Mouse (Mus musculus) erythroblast, adult 5-6 weeks (primary cell): ENCODE data around the gene Mreg. TPM values are rescaled to one million over a fixed set of nuclear protein-coding genes. Genes with fewer than 3 reads are reported as not detected.

Experiments
- ATAC-seq: replicated peaks from 2 replicates; pipeline ENCODE4 v1.8.0; 2016; ENCODE audit warnings: moderate number of reproducible peaks, mild to moderate bottlenecking, moderate TSS enrichment, inconsistent platforms; ENCODE audit not compliant: poor library complexity, low FRiP score, severe bottlenecking
- total RNA-seq, 2 experiments: library from RNA; stranded (forward) in 1 of 2; stranded (reverse) in 1 of 2; fragments of 150-400 nt in 1 of 2; fragments of 200-764, 138-1000 nt in 1 of 2; gene quantifications; 2 replicates each; pipeline versions ENCODE4 v1.2.3 to v1.2.4; 2015 to 2017; ENCODE audit warnings: low replicate concordance in 2 of 2

The Mreg gene
- total RNA-seq, 2 experiments from 2014 or later: not detected

DNA sequence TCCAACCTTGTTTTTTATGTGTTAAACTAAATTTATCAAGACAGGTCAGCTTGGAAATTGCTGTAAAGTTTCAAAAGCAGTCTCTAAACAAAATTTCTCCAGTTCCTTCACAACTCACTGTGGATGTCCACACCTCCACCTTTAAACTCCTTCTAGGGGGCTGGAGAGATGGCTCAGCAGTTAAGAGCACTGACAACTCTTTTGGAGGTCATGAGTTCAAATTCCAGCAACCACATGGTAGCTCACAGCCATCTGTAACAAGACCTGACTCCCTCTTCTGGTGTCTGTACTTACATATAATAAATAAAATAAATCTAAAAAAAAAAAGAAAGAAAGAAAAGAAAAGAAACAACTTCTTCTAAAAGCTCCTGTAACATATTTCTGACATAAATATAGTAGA, 67.1 kb downstream of the Mreg start:
- ATAC-seq: no peak

DNA sequence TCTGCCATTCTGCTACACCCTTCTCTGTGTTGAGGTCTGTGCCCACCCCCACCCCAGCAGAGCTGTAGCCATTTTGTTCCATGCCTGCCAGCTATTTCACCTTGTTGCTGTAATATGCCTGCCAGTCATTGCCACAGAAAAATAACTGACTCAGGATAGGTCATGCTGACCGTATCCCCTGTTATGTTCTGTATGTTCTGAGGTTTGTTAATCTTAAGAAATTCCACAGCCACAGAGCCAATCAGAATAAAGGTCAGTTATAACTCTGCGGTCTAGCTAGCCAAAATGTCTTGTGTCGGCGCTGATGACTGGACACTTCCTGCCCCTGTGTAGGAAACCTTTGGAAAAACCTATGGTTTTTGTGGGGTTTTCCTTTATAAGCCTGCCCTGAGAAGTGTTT, 67.7 kb downstream of the Mreg start:
- no peak for ATAC-seq

DNA sequence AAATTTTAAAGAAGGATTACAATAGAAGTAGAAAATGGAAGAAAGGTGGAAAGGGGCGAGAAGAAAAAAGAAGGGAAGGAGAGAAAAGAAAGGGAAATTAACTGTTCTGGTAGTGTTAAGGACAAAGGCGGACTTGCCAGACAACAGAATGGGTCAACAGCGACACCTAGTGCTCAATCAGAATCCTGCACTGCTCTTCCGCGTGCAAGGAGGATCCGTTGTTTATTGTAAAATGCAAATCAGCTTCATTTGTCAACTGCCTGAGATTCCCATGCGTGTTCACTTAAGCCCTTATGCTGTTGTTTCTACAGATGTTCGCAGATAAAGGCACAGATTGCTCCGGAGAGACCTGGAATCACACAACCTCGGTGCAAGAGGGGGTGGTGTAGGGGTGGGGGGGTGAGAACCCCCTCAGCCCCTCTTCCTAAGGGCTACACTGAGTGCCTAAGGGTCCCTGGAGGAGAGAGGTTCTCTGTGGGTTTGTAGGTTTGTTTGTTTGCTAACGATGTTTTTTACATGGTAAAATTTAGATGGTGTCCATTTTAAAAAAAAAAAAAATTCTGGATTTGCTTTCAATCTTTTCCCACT, 70.1 kb downstream of the Mreg start:
- peak; percentile 70; the same call in 1 of the 2 replicates for ATAC-seq

DNA sequence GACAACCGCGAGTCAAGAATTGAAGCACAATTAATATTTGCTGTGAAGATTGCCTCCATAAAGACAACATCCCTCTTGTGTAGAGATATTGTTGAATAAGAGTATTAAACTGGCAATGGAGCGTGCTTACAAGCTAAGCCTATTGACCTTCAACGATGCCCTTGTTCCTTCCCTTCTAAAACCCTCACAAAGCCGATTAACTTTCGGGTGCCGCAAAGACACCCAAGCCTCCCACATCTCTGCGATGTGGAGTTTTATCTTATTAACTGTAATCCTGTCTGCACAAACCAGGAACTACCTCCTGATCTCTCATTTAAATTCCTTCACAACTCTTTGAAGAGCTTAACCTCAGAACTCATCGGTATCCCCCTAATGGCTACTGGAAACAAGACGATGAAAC, 76.0 kb downstream of the Mreg start:
- no peak for ATAC-seq

DNA sequence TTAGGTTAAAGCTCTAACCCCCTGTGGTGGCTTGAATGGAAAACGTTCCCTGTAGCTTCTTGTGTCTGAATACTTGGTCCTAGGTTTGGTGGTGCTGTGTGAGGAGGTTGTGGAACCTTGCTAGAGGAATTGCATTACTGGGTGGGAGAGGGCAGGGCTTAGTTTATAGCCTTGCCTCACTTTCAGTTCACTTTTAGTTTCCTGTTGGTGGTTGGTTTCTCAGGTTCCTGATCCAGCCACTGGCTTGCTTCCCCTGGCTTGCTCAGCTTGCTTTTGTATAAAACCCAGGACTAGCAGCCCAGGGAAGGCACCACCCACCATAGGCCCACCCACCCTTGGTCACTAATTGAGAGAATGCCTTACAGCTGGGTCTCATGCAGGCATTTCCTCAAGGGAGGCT, 77.6 kb downstream of the Mreg start:
- no peak for ATAC-seq

DNA sequence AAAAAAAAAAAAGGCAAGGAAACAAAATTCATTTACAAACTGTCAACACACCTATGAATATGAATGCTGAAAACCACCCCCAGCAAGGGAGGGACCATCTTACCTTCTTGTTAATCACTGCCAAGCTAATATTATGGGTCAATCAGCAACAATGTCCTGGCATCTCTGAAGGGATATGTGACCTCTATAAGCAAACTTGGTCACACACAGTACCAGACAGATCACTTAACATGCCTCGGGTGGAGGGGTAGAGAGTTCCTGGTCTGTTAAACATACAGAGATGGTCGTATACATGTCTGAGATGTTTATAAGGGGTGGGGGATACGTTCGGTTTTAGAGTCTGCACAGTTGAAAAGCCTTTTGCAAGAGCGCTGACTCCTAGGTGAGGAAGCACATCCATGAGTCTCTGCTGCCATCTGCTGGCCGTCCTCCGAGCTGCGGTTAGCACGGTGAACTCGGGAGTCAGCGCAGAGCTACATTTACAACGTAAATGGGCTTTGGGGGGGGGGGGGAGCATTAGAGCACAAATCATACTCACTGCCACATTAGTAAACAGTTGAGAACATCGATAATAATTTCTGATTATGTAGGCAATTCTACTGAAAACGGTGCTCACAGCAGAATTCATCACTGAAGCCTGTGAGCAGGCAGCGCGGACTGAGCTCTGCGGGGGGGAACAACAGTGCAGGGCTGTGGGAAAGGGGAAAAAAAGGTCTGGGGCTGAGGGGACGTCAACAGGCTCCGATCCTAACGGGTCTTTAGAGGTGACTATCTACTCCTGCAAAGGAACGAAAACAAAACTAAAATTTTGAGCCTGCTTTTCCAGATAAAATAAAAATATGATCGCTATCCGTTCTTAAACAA, 88.4 kb downstream of the Mreg start:
- no peak for ATAC-seq

DNA sequence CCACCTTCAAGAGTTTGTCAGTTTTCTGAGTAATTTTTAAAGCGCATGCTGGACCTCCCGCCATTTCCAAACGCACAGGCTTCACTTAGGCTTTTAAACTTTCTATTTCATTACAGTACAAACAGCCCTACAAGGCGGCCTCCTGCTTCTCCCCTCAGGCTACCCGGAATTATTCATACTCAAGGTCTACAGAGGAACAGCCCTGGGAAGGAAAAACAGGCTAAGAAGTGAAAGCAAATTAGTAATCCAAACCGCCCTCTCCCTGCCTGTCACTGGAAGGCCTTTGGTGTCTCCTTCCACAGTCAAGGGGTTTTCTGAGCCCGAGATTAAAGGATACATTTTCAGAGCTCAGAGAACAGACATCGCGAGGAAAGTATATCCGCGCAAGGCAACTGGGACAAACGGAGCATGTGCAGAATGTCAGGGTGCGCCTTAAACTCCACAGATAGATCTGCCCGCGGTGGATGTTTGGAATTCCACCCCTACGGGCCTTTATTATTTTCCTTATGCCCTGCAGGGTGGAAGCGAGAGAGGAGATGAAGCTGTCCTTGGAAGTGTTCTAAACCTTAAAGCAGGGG, 90.4 kb downstream of the Mreg start:
- ATAC-seq: no peak

DNA sequence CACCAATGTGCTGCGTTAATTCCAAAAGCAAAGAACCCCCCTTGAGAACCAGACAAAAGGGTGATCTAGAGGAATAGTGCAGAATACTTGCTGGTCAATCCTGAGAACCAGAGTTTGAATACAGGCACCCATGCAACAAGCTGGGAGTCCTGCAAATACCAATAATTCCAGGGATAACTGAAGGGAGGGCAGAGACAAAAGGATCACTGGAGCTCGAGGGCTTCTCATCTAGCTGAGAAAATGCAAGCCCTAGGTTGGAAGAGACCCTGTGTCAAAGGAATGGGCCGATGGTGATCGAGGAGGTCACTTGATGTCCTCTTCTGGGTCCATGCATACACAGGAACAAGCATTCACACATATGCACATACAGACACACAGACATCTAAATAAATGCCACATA, 92.1 kb downstream of the Mreg start:
- ATAC-seq: no peak

DNA sequence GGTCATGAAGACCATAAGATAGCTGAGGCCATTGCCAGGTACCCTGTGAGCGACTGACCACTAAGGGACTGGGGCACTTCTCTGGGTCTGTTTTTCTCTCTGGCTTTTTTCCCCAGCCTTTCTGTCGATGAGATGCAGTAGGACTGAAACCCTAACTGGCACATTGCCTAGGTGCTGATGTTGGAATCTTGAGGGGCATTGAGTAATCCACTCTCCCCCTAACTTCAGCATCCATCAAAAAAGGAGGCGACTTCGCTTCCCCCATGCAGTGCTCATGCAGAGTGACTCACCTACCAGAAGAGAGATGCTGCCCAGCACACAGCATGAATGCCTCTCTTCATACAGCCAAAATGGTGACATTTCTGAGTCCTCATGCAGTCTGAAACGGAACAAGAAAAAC, 97.9 kb downstream of the Mreg start:
- no peak for ATAC-seq

Other genes starting within 250 kb of the Mreg start
- gene Pecr, start 72.0 kb upstream of the Mreg start, total RNA-seq (2015; ENCODE audit: low replicate concordance): 3.6 TPM in 1 of 2 replicates, not detected in the other
- 0.34 and 2.1 TPM in 2 replicates for gene Pecr, start 72.0 kb upstream of the Mreg start, total RNA-seq (2017; ENCODE audit: low replicate concordance)
- not detected in 2 replicates for gene Tmem169, start 72.1 kb upstream of the Mreg start, total RNA-seq (2015; ENCODE audit: low replicate concordance)
- gene Tmem169, start 72.1 kb upstream of the Mreg start, total RNA-seq (2017; ENCODE audit: low replicate concordance): not detected in 2 replicates
- 3.6 and 5.6 TPM in 2 replicates for gene Xrcc5, start 95.1 kb upstream of the Mreg start, total RNA-seq (2015; ENCODE audit: low replicate concordance)
- gene Xrcc5, start 95.1 kb upstream of the Mreg start, total RNA-seq (2017; ENCODE audit: low replicate concordance): 1.9 and 2.2 TPM in 2 replicates